Mouse (Mus musculus) duodenum, adult 2 months (tissue): ENCODE measurements around the gene Pdk1. TPM values are rescaled to one million over a fixed set of nuclear protein-coding genes. Genes with fewer than 3 reads are reported as not detected.

Source experiments
- polyA plus RNA-seq: library from polyadenylated mRNA; depleted of rRNA; stranded (reverse); fragments of >200 nt; gene quantifications from 2 replicates; pipeline ENCODE4 v1.2.3, GENCODE M21; 2012; ENCODE audit warnings: low replicate concordance; rRNA removed

Gene Pdk1
- 9.3 and 24.1 TPM in 2 replicates for polyA plus RNA-seq

GRCm38 (mm10) chr2:71872801-71873443, at the start of gene Pdk1:
Gene Pdk1 (plus strand): TSS chr2:71873224.

Other genes starting within 250 kb of the Pdk1 start
- gene Itga6, start 127.6 kb upstream of the Pdk1 start, polyA plus RNA-seq: 16.3 and 19.3 TPM in 2 replicates
- gene Rapgef4, start 108.0 kb downstream of the Pdk1 start, polyA plus RNA-seq: 0.59 and 1.1 TPM in 2 replicates